Mouse (Mus musculus) liver, embryonic 12.5 days (tissue): ENCODE data around the gene Selplg. TPM values are rescaled to one million over a fixed set of nuclear protein-coding genes. Genes with fewer than 3 reads are reported as not detected.
"Not testable (repeated sequence)": the region's sequence is repeated elsewhere in the genome, so short reads cannot be mapped to it uniquely, and the experiment has no call there.

ENCODE experiments used
- ATAC-seq: fragments of 200-750 bp; cut with Nextera tagmentation; 2 replicates; pipeline ENCODE4 v1.8.0; 2017; ENCODE audit warnings: moderate number of reproducible peaks, mild to moderate bottlenecking, moderate library complexity
- H3K27ac ChIP-seq: fragments of 300-500 bp; sonication (generic); 2 replicates; pipeline ENCODE4 v1.5.1; 2016; ENCODE audit warnings: mild to moderate bottlenecking
- H3K27me3 ChIP-seq: fragments of 300-500 bp; sonication (generic); replicated peaks from 2 replicates; pipeline ENCODE4 v1.6.1; 2016; ENCODE audit warnings: mild to moderate bottlenecking, moderate library complexity
- H3K36me3 ChIP-seq: fragments of 300-500 bp; sonication (generic); 2 replicates; pipeline ENCODE4 v1.6.1; 2016; ENCODE audit warnings: mild to moderate bottlenecking, moderate library complexity
- H3K4me1 ChIP-seq: fragments of 300-500 bp; sonication (generic); 2 replicates; pipeline ENCODE4 v1.6.1; 2016
- H3K4me2 ChIP-seq: fragments of 300-500 bp; sonication (generic); 2 replicates; pipeline ENCODE4 v1.6.1; 2016; ENCODE audit warnings: mild to moderate bottlenecking, moderate library complexity
- H3K4me3 ChIP-seq: fragments of 300-500 bp; sonication (generic); 2 replicates; pipeline ENCODE4 v1.5.1; 2016; ENCODE audit warnings: mild to moderate bottlenecking, moderate library complexity
- H3K9ac ChIP-seq: fragments of 300-500 bp; sonication (generic); 2 replicates; pipeline ENCODE4 v1.6.1; 2016; ENCODE audit warnings: mild to moderate bottlenecking, moderate library complexity
- H3K9me3 ChIP-seq: fragments of 300-500 bp; sonication (generic); replicated peaks from 2 replicates; pipeline ENCODE4 v1.6.1; 2016; ENCODE audit warnings: mild to moderate bottlenecking, moderate library complexity
- WGBS: fragments of 180-500 bp; shearing (Covaris S2); methylation state at CpG from one replicate; pipeline ENCODE4 v1.1.7; 2016; ENCODE audit not compliant: insufficient replicate concordance; 5-methylcytosine and 5-hydroxymethylcytosine counted together
- polyA plus RNA-seq: library from polyadenylated mRNA; unstranded; fragments of >200 nt; fragmentation: Nextera tagmentation; extraction: Ambion mirVana; gene quantifications from 2 replicates; pipeline ENCODE4 v1.2.1, GENCODE M21; 2016

Selplg gene
- polyA plus RNA-seq, 1 experiment from 2014 or later = 11.6 TPM

DNA sequence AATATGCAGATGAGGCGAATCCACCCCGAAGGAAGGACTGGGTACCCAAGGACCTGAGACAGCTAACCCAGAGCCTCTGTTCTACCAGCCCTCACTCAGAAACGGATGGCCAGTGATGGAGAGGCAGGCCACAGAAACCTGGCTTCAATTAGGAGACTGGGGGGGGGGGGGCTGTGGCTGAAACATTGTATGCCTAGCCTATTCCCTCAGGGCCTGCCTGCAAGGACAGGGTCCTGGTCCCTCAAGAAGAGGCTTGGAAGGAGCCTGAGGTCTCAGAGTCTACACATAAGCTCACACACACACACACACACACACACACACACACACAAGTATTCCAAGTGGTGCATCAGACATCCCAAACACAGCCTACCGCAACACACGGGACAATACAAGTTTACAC lies 32.8 kb downstream of the Selplg start:
- H3K9ac ChIP-seq = no peak overlapping the region
- no peaks in the 10 kb centered on the region for H3K9me3 ChIP-seq
- ATAC-seq = no peak
- no peaks in the 10 kb centered on the region for H3K36me3 ChIP-seq
- peaks cover 32% of the 10 kb centered on the region for H3K27me3 ChIP-seq
- peak overlapping the region; percentile 36 for H3K4me2 ChIP-seq
- H3K4me3 ChIP-seq = peak overlapping the region; percentile 26; the same call in 1 of the 2 replicates
- WGBS = 60% methylated on average over 5 of the region's 5 CpGs
- H3K4me1 ChIP-seq = peaks cover 32% of the 10 kb centered on the region
- H3K27ac ChIP-seq = no peak overlapping the region

DNA sequence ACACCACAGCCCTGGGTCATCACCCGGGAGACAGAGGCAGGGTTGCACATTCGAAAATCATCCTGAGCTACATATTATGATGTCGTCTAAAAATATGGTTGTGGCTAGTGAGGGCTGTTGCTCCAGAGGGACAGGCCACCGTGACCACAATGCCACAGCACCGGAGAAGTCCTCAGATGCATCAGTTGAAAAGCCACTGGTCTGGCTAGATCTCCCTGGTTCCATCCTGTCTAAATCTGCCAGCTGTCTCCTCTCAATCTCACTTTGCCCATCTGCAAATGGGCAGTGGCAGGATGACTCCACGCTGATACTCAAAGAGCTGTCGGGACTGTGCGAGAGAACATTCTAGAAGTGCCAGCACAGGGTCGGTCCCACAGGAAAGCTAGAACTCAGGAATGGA lies 33.9 kb downstream of the Selplg start:
- WGBS = 46% methylated on average over 9 of the region's 9 CpGs
- Histone ChIP-seq H3K4me2 (peak overlapping the region; percentile 36; the same call in 1 of the 2 replicates), H3K9ac (no peak overlapping the region), H3K27ac (no peak overlapping the region), H3K9me3 (no peaks in the 10 kb centered on the region), H3K27me3 (peaks cover 32% of the 10 kb centered on the region), H3K36me3 (no peaks in the 10 kb centered on the region), H3K4me3 (no peak overlapping the region), H3K4me1 (peaks cover 24% of the 10 kb centered on the region)
- ATAC-seq = no peak

DNA sequence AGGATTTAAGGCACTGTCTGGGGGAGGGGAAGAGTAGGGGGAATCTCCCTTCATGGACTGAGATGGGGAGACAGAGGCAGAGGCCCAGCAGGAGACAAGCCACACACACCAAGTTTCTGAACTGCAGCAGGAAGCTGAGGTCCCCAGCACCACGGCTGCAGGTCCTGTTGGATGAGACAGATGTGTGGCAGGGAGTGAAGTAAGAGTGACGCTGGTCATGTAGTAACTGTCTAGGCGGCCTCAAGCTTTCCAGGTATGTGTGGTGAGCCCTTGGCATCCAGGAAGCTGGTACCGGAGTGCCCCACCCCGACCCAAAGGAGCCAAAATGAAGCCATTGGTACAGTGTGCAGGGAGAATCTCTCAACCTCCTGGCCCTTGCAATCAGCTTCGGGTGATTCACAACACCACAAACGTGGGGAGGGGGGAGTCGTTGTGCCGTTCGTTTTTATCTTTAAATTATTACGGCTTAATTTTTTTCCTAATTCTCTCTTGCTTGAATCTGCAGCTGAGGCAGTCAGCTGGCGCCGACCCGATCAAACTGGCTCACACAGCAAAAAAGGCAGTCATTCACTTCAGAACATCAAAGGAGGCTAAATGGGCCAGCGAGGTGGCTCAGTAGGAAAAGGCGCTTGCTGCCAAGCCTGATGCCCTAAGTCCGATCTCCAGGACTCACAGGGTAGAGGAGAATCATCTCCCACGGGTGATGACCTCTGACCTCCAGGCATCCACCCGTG lies 35.1 kb downstream of the Selplg start:
- ATAC-seq = no peak
- Histone ChIP-seq H3K27ac (peak overlapping the region; percentile 38; the same call in 1 of the 2 replicates), H3K9me3 (no peaks in the 10 kb centered on the region), H3K27me3 (peaks cover 32% of the 10 kb centered on the region), H3K4me3 (no peak overlapping the region), H3K4me1 (peaks cover 26% of the 10 kb centered on the region), H3K9ac (no peak overlapping the region; the same call in 1 of the 2 replicates), H3K36me3 (no peaks in the 10 kb centered on the region), H3K4me2 (peak overlapping the region; percentile 32)
- WGBS = 26% methylated on average over 19 of the region's 19 CpGs

DNA sequence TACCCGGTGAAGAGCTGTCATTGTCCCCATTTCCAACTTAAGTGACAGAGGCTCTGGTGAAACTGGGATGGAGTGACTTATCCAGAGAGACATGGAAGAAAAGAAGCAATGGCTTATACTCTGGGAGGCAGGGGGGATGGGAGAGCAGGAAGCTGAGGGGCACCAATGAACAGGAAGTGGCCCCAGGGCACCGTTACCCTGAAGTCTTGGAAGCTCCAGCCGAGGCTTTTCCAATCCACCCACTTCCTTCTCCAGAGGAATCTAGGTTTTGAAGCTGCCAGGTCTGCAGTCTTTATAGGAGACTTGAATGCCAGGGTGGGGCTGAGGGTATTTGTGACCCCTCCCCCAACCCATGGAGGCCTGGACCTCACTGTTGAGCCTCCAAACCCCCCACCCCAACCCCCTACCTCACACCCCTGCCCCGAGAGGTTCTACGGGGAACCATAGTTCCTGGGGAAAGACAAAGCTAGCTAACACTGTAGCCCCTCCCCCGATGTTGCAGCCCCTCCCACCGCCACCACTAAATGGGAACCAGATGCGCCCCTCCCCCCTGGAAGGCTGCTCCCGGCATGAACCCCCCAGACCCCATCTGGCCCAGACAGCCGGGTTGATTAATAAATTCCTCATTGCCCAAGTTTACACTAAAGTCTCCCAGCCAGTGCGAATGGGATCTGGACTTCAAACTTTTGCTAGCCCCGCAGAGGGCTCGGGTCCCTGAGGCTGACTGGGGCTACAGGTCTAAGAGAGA lies 35.9 kb downstream of the Selplg start:
- Histone ChIP-seq H3K27ac (peak overlapping the region; percentile 46), H3K4me3 (no peak overlapping the region), H3K27me3 (peaks cover 32% of the 10 kb centered on the region), H3K36me3 (no peaks in the 10 kb centered on the region), H3K4me1 (peaks cover 33% of the 10 kb centered on the region), H3K9me3 (no peaks in the 10 kb centered on the region), H3K4me2 (peak overlapping the region; percentile 32), H3K9ac (no peak overlapping the region)
- no peak for ATAC-seq
- 2% methylated on average over 13 of the region's 13 CpGs for WGBS

DNA sequence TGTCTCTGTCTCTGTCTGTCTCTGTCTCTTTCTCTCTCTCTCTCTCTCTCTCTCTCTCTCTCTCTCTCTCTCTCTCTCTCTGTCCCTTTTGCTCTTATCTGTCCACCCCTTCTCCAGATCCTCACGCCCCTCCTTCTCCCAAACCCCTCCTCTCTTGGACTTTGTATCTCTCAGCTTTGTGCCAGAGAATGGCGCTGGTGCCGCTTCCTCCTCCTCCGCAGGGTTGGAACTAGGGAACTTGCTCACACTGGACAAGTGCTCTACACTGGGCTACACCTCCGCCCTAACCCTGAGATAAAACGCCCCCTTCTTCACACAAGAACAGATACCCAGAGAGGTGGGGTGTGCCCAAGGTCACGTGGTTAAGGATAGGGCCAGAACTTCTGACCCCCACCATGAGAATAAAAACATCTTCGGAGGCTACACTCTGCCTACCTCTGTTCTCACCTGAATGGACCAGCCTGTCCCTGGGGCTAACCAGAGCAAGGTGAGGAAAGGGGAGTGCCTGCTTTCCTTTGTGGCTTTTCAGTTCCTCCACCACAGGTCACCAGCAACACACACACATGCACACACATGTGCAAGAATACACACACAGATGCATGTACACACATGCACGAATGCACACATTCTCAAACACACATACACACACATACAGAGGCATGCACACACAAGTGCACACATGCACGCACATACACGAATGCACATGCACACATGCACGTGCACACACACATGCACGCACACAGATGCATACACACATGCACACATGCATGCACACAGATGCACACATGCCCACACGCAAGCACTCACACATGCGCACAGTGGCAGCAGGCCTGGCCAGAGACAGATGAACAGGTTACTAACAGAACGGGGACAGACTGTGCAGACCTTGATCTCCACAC lies 41.0 kb downstream of the Selplg start:
- ATAC-seq = 0 out of 2 replicates have a peak, but pooled peaks have one; percentile 13
- no peak overlapping the region for H3K27ac ChIP-seq

DNA sequence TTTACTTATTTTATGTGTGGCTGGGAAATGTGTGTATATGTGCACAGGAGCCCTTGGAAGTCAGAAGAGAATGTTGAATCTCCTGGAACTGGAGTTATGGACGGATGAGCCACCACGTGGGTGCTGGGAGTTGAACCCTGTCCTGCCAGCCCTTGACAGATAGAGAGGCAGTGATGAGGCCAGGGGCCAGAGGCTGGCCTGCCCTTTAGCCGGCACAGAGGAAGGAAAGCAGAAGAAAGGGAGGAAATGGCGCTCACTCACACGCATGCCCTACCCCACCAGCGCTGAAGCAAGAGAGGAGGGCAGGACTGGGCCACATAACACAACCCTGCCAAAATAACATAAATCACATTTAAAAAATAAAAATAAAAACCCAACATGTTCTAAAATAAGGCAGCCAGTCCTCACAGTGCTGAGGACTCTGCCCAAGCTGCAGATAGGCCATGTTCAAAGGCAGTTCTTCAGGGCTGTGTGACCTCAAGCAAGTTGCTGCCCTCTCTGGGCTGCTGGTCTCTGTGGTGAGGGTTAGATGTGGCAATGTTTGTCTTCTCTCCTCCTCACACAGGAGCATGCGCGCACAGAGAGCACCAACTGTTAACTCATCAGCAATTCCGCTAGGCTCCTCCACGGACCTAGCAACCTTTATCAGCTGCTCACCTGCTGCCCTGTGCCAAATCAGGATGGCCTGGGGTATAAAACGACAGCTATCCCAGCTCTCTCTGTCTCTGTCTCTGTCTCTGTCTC lies 41.8 kb downstream of the Selplg start:
- H3K9ac ChIP-seq = no peak overlapping the region
- H3K4me2 ChIP-seq = no peak overlapping the region
- 0 out of 2 replicates have a peak, but pooled peaks have one; percentile 27 for ATAC-seq
- H3K9me3 ChIP-seq = no peaks in the 10 kb centered on the region
- WGBS = 30% methylated on average over 11 of the region's 11 CpGs
- peaks cover 32% of the 10 kb centered on the region for H3K4me1 ChIP-seq
- no peaks in the 10 kb centered on the region for H3K27me3 ChIP-seq
- no peak overlapping the region for H3K27ac ChIP-seq
- H3K36me3 ChIP-seq = no peaks in the 10 kb centered on the region
- no peak overlapping the region for H3K4me3 ChIP-seq

More for the DNA sequence above, 41.0 kb downstream of the Selplg start:
- no peak overlapping the region for H3K4me2 ChIP-seq
- no peaks in the 10 kb centered on the region for H3K9me3 ChIP-seq
- H3K4me1 ChIP-seq = peaks cover 39% of the 10 kb centered on the region
- H3K9ac ChIP-seq = no peak overlapping the region
- H3K27me3 ChIP-seq = no peaks in the 10 kb centered on the region
- H3K4me3 ChIP-seq = no peak overlapping the region
- H3K36me3 ChIP-seq = no peaks in the 10 kb centered on the region
- 54% methylated on average over 16 of the region's 16 CpGs for WGBS

DNA sequence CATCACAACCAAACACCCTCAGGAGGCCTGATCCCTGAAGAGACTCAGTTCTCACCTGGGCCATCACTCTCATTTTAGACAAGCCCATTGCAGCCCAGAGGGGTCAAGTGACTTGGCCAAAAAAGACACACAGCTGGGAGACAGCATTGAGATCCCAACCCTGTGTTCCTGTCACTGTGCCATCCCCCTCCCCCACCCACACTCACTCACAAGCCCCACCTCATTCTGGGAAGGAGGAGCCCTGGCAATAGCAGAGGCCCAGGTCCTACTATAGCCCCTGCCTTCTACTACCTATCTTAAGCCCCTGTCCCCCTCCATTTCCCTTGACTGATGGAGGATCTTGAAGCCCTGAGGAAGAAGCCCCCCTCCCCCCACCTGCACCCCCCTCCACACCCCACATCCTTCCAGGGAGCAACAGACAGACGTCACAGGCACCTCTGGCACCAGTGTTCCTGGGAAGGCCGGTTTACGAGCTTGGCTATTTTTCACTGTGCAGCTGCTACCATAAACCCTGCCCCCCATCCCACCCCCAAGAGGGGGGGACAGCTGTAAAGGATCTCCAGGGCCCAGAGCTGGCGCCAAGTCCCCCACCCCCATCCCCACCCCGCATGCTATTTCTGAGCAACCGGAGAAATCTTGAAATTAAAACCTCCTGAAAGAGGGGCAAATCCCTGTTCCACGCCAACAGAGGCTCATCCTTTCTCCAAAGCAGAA lies 43.2 kb downstream of the Selplg start:
- WGBS = 57% methylated on average over 7 of the region's 7 CpGs
- ATAC-seq = no peak
- no peak overlapping the region; the same call in 1 of the 2 replicates for H3K27ac ChIP-seq
- no peak overlapping the region for H3K4me2 ChIP-seq
- no peaks in the 10 kb centered on the region for H3K9me3 ChIP-seq
- H3K4me3 ChIP-seq = no peak overlapping the region
- peaks cover 10% of the 10 kb centered on the region for H3K27me3 ChIP-seq
- no peaks in the 10 kb centered on the region for H3K36me3 ChIP-seq
- peaks cover 32% of the 10 kb centered on the region for H3K4me1 ChIP-seq
- H3K9ac ChIP-seq = no peak overlapping the region

DNA sequence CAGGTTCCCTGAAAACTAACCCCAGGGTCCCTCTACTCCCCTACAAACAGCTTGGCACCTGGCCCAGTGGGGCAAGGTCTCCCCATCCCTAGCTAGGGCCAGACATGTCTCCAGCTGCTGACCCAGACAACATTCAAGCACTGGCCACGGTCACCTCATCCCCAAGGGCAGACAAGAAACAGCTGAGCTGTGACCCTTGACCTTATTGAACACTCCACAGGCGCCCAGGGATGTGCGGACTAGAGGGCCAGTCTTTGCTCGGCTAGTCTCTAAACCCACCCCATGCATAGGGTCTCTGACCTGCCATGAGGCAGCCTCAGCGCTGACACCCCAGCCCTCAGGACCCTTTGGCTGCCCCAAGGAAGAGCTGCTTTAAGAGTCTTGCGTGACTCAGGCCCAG lies 43.8 kb downstream of the Selplg start:
- no peak overlapping the region for H3K4me2 ChIP-seq
- whole genome bisulfite sequencing = 52% methylated on average over 6 of the region's 6 CpGs

DNA sequence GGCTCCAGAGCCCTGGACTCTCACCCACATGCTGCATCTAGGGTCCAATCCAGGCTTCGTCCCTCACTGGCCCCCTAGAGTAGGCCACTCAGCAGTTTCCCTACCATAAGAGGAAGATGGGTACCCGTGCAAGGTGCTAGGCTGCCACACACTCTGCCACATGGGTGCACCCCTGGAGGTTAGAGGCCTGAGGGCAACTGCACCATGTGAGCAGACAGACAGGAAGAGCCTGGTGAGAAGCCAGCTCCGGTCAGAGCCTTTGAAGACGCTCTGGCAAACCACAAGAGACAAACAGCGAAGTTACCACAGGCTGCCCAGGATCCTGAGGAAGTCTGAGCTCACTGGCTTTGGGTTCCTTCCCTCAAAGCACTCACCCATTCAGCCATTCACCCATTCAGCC lies 45.5 kb downstream of the Selplg start:
- Histone ChIP-seq H3K4me3 (no peak overlapping the region), H3K27ac (no peak overlapping the region), H3K9ac (no peak overlapping the region), H3K4me2 (no peak overlapping the region), H3K36me3 (no peaks in the 10 kb centered on the region), H3K27me3 (peaks cover 28% of the 10 kb centered on the region), H3K4me1 (peaks cover 32% of the 10 kb centered on the region), H3K9me3 (no peaks in the 10 kb centered on the region)
- 27% methylated on average over 5 of the region's 5 CpGs for WGBS
- no peak for ATAC-seq

More for the DNA sequence above, 43.8 kb downstream of the Selplg start:
- Histone ChIP-seq H3K27me3 (peaks cover 16% of the 10 kb centered on the region), H3K9ac (no peak overlapping the region), H3K27ac (no peak overlapping the region; the same call in 1 of the 2 replicates), H3K4me3 (no peak overlapping the region), H3K4me1 (peaks cover 32% of the 10 kb centered on the region), H3K9me3 (no peaks in the 10 kb centered on the region), H3K36me3 (no peaks in the 10 kb centered on the region)
- ATAC-seq = no peak

DNA sequence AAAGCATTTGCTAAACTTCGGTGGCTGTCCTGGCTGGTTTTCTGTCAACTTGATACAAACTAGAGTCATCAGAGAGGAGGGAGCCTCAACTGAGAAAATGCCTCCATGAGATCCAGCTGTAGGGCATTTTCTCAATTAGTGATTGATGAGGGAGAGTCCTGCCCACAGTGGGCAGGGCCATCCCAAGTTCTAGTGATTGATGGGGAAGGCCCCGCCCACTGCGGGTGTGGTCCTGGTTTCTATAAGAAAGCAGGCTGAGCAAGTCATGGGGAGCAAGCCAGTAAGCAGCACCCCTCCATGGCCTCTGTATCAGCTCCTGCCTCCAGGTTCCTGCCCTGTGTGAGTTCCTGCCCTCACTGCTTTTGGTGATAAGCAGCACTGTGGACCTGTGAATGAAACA lies 48.3 kb downstream of the Selplg start:
- not testable (repeated sequence) for H3K4me2 ChIP-seq
- WGBS = 30% methylated on average over 3 of the region's 3 CpGs

More for the DNA sequence above, 48.3 kb downstream of the Selplg start:
- H3K4me3 ChIP-seq, H3K36me3 ChIP-seq, H3K9me3 ChIP-seq, ATAC-seq, H3K27ac ChIP-seq, H3K9ac ChIP-seq: not testable (repeated sequence)
- H3K27me3 ChIP-seq = peaks cover 28% of the 10 kb centered on the region
- H3K4me1 ChIP-seq = peaks cover 11% of the 10 kb centered on the region; the same call in 1 of the 2 replicates
